Mouse (Mus musculus) kidney, adult 2 months (tissue): ENCODE measurements around the gene Ndufaf2. TPM values are rescaled to one million over a fixed set of nuclear protein-coding genes. Genes with fewer than 3 reads are reported as not detected.
A peak's percentile ranks its signal among the peaks of the same experiment; 100 is the strongest.

ENCODE experiments used
- DNase-seq: peaks from one replicate; pipeline ENCODE4 v3.0.0; 2021
- H3K27ac ChIP-seq: fragments of 200-500 bp; 2 replicates; pipeline ENCODE4 v1.5.1; 2012; ENCODE audit warnings: low read depth, low read length, control low read depth, inconsistent platforms; ENCODE audit not compliant: insufficient read depth
- H3K27me3 ChIP-seq: fragments of 200-500 bp; replicated peaks from 2 replicates; pipeline ENCODE4 v1.6.1; 2012; ENCODE audit warnings: mild to moderate bottlenecking, moderate library complexity, low read length, inconsistent platforms; ENCODE audit not compliant: control insufficient read depth, insufficient read depth
- H3K36me3 ChIP-seq: fragments of 200-500 bp; 2 replicates; pipeline ENCODE4 v1.6.1; 2012; ENCODE audit warnings: mild to moderate bottlenecking, moderate library complexity, low read length, inconsistent platforms; ENCODE audit not compliant: control insufficient read depth, insufficient read depth
- H3K4me1 ChIP-seq: fragments of 200-500 bp; 2 replicates; pipeline ENCODE4 v1.6.1; 2011; ENCODE audit warnings: low read length; ENCODE audit not compliant: control insufficient read depth, insufficient read depth
- H3K4me3 ChIP-seq: fragments of 200-500 bp; 2 replicates; pipeline ENCODE4 v1.5.1; 2011; ENCODE audit warnings: mild to moderate bottlenecking, low read depth, low read length, control low read depth; ENCODE audit not compliant: insufficient read depth
- CTCF ChIP-seq: fragments of 200-500 bp; conservative IDR thresholded peaks from 2 replicates; pipeline ENCODE4 v1.5.1; 2011; ENCODE audit warnings: low read depth, mild to moderate bottlenecking, control low read depth, low read length, moderate library complexity, mixed read lengths; ENCODE audit not compliant: insufficient read depth, insufficient read length
- POLR2A ChIP-seq: fragments of 200-500 bp; IDR thresholded peaks from one replicate; pipeline ENCODE4 v1.6.1; 2011; ENCODE audit warnings: low read depth, low read length, control low read depth
- WGBS: fragments of 180-500 bp; shearing (Covaris S2); methylation state at CpG from one replicate; pipeline ENCODE4 v1.1.7; 2018; 5-methylcytosine and 5-hydroxymethylcytosine counted together
- polyA plus RNA-seq: library from polyadenylated mRNA; depleted of rRNA; stranded (reverse); fragments of >200 nt; gene quantifications from 2 replicates; pipeline ENCODE4 v1.2.3, GENCODE M21; 2012

Gene Ndufaf2
- polyA plus RNA-seq, 1 experiment, result 17.6 TPM

DNA sequence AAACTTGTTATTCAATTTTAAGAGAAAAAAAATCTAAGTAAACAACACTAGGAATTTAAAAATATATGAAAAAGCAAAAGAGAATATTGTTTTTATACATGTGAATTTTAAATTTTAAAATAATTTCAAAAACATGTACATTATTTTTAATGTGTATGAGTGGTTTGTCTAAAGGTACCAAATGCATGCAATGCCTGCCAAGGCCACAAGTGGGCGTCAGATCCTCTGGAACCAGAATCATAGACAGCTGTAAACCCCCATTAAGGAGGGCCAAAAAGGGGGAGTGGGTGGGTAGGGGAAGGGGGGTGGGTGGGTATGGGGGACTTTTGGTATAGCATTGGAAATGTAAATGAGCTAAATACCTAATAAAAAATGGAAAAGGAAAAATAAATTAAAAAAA, 31.3 kb downstream of the Ndufaf2 start:
- H3K36me3 ChIP-seq, result no peaks in the 10 kb centered on the region
- no peak overlapping the region for H3K4me3 ChIP-seq
- H3K27me3 ChIP-seq, result no peaks in the 10 kb centered on the region
- H3K27ac ChIP-seq, result no peak overlapping the region
- no peaks in the 10 kb centered on the region; the same call in 1 of the 2 replicates for H3K4me1 ChIP-seq
- TF ChIP-seq POLR2A (no peak), CTCF (peak; percentile 63)
- DNase-seq, result peak; percentile 49
- WGBS, result 12% methylated on average over 1 of the region's 1 CpGs

DNA sequence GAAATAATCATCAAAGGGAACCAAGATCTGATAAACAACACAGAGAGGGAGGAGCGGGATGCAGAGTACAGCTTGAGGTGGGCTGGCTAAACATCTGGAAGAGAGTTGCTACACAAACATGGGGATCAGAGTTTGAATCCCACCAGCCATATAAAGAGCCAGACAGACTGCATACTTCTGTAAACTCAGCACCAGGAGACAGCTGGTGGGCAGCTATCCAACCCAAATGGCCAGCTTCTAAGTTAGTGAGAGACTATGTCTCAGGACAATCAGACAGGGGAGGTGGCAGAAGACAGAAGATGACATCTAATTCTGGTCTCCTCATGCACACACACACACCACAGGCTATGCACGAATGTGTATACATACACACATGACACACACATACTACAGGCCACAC, 32.2 kb downstream of the Ndufaf2 start:
- Histone ChIP-seq H3K4me3 (no peak overlapping the region), H3K27me3 (no peaks in the 10 kb centered on the region), H3K4me1 (no peaks in the 10 kb centered on the region; the same call in 1 of the 2 replicates), H3K27ac (no peak overlapping the region), H3K36me3 (no peaks in the 10 kb centered on the region)
- DNase-seq, result no peak
- TF ChIP-seq CTCF, result no peak
- TF ChIP-seq POLR2A, result no peak
- WGBS, result 93% methylated on average over 2 of the region's 2 CpGs

DNA sequence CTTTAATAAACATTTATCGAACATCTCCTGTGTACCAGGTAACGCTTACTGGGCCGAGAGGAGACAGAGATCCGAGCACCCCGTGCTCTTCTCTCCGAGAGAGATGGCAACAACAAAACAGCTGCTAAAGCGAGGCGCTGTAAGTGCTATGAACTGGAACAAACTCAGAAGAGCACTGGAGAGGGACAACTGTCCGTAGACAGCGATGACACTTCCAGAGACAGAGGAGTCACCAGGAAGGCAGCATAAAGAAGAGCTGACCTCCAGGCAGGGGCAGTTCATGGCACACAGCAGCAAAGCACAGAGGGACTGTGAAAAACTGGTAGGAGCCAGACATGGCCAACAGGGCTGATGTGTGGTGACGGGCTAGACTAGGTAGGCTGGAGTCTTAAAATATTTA, 34.3 kb downstream of the Ndufaf2 start:
- Histone ChIP-seq H3K36me3 (no peaks in the 10 kb centered on the region), H3K4me3 (peak overlapping the region; percentile 3; the same call in 1 of the 2 replicates), H3K4me1 (no peaks in the 10 kb centered on the region), H3K27ac (no peak overlapping the region), H3K27me3 (no peaks in the 10 kb centered on the region)
- WGBS, result 44% methylated on average over 11 of the region's 11 CpGs
- no peak for DNase-seq
- TF ChIP-seq CTCF, result no peak
- no peak for TF ChIP-seq POLR2A

DNA sequence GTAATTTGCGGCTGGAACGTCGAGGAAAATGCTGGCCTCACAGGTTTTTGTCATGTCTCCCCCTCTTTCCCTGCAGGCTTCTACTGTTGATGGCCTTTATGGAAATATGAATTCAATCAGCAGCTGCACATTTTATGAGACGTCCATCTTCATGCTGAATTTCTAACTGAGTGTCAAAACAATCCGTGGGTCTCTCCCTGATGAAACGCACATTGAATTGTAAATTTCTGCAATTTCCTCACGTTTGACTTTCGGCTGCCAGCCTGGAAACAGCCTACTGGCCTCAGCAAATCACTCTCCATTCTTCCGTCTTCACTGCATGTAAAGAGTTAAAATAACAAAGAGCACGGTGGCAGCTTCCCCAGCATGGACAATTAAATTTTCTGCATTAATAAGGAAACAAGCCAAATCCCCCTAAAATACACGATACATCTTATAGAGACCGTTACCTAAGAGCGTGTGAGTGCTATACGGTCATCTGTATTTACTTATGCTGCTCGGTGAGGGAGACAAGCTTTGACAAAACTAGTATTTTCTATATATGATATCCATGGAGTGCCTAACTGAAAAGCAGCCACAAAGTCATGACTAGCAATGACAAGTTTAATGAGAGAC, 35.2 kb downstream of the Ndufaf2 start:
- Histone ChIP-seq H3K4me3 (no peak overlapping the region), H3K27me3 (no peaks in the 10 kb centered on the region), H3K36me3 (no peaks in the 10 kb centered on the region), H3K4me1 (no peaks in the 10 kb centered on the region), H3K27ac (no peak overlapping the region)
- WGBS, result 60% methylated on average over 15 of the region's 15 CpGs
- TF ChIP-seq CTCF, result no peak
- no peak for TF ChIP-seq POLR2A
- no peak for DNase-seq

DNA sequence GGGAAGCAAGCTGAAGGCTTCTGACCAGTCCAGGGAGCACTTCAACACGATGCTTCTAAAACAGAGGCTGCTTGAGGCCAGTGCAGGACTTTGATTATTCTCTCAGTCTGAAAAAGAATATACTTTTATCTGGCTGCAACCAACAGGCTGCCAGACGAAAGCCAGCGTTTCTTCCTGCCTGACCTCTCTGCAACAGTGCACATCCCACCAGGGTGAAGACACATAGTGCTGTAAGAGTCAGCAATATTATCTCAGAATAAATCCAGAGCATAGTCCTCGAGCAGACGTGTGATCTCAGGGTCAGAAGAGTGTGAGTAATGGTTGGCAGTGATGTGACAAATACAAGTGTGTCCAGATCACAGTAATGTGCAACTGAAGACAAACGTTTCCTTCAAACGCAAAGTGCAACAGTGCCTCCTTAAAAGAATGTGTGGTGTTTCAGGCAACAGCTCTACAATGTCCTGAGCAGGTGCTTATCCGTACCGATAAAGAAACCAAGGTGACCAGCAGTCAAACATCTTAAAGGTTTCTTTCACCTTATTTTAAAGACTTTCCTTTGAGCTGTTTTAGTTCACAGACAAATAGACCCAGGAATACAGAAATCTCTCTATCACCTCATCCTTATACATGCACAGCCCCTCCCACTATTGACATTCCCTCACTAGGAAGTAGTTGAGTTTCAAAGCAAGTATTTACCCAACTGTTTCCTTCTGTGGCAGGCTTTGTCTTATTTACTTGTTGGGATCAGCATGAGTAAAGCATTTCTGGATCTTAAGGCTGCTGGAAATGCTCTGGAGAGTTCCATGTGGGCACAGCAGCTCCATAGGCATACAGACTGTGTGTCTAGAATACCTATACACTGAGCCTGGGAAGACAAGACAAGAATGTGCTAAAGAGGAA, 38.8 kb downstream of the Ndufaf2 start:
- 66% methylated on average over 9 of the region's 9 CpGs for WGBS
- no peak for TF ChIP-seq CTCF
- no peak overlapping the region for H3K4me3 ChIP-seq
- DNase-seq, result no peak
- H3K4me1 ChIP-seq, result no peaks in the 10 kb centered on the region
- H3K27me3 ChIP-seq, result no peaks in the 10 kb centered on the region
- no peaks in the 10 kb centered on the region for H3K36me3 ChIP-seq
- H3K27ac ChIP-seq, result no peak overlapping the region

DNA sequence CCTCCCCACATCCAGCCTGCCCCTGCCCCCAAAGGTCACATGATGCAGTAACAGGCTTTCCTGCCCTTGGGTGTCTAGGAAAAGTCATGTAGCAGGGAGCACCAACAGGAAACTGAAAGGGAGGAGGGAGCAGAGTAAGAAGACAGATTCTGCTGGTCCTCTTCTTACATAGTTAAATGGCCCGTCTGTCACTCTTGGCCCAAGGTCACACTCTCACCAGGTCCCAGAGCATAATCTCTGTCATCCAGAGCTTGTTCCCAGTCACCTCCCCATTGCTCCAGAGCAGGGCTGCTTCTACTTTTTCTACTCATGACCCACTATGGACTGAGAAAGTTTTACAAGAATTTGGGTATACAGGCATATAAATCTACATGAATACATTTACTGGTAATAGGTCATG, 40.2 kb downstream of the Ndufaf2 start:
- H3K27ac ChIP-seq, result no peak overlapping the region
- TF ChIP-seq CTCF (no peak), POLR2A (no peak)
- no peaks in the 10 kb centered on the region for H3K27me3 ChIP-seq
- no peaks in the 10 kb centered on the region for H3K4me1 ChIP-seq
- no peak for DNase-seq
- WGBS, result 57% methylated on average over 1 of the region's 1 CpGs
- no peak overlapping the region for H3K4me3 ChIP-seq
- no peaks in the 10 kb centered on the region for H3K36me3 ChIP-seq

DNA sequence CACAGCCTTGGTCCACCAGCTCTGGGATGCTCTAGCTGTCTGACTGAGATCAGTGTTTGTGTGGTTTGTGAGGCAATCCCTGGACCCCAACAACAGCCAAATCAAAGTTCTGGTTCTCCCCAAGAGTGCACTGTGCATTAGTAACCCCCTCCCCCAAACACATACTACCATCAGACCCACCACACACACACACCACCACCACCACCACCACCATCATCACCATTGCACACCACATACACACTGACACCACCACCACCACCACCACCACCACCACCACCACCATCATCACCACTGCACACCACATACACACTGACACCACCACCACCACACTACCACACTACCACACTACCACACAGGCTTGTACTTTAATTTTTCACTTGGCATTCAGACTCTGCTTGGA, 40.8 kb downstream of the Ndufaf2 start:
- no peak overlapping the region for H3K27ac ChIP-seq
- no peak for TF ChIP-seq POLR2A
- no peak for TF ChIP-seq CTCF

More for the DNA sequence above, 40.8 kb downstream of the Ndufaf2 start:
- Histone ChIP-seq H3K36me3 (no peaks in the 10 kb centered on the region), H3K4me3 (no peak overlapping the region), H3K4me1 (no peaks in the 10 kb centered on the region), H3K27me3 (no peaks in the 10 kb centered on the region)
- no peak for DNase-seq
